Mouse (Mus musculus) mouse embryonic stem cell (cell line): ENCODE data around the gene B3galnt1.

ENCODE experiments used
- in situ Hi-C, 2 experiments: fragments of 300-500 bp; cut with MboI; formaldehyde crosslinking; loops; 1 replicate in 1 of 2; 3 replicates in 1 of 2; pipeline ENCODE4 v1.14.3; 2019 to 2020; ENCODE audit warnings: low sequenced_read_pairs in 2 of 2, low pct_unique_long_range_greater_than_20kb in 1 of 2, mixed read lengths in 1 of 2; ENCODE audit not compliant: unreplicated experiment in 1 of 2

Gene B3galnt1

DNA sequence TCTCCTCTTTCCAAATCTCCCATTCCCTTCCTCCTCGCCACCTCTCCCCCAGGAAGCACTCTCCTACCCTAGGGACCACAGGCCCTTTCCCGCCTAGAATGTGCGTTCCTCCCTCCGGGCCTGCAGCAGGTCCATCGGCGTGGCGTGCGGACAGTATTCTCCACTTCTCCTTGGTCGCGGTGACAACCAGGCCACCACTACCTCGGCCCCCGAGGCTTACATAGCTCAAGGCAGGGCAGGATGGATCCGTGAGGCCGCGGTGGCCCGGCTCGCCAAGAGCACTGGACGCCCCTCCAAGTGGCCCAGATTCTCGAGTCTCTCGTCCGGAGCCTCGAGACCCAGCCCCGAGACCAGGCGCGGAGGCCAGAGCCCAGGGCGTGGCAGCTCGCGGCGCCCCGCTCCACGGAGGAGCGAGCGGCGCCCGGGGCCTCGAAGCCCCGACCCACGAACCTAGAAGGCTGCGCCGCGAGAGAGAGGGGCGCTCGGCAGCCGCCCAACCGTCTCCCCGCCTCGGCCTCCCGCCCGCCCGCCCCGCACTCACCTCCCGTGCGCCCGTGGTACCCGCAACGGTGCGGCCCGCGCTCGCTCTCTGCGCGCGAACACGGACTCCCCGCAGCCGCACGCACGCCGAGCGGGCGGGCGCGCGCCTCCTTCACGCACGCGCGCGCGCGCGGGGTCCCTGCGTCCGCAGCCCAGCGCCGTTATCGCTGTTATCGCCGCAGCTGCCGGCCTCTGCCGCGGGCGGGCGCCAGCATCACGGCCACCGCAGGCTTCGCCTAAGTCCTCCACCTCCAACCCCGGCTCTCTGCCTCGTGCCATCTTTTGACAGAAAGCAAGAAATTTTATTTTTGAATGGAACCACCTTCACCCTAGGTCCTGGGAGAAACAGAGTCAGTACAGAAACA is at the start of gene B3galnt1:
B3galnt1 (minus strand) TSS at position 700 of the 905 bp plus-strand sequence.
- in situ Hi-C loops: no loop called here

DNA sequence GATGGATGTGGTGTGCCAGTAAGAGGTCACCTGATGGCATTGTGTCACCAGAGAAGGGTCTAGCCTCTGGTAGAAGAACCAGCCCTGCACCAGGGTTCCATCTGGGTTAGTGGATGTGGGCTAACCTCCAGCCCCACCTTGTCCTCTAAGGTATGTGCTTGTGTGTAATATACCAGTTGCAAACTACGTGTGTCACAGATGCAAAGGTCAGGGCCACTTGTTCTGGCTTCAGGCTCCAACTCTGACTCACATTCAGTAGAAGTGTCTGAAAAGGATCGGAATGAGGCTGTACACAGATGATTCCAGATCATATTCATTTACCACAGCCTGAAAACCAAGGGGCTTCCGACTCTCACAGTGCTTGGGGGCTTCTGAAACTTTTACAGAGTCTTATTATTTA is 35.8 kb upstream of the B3galnt1 start:
- in situ Hi-C loops: no loop called here

DNA sequence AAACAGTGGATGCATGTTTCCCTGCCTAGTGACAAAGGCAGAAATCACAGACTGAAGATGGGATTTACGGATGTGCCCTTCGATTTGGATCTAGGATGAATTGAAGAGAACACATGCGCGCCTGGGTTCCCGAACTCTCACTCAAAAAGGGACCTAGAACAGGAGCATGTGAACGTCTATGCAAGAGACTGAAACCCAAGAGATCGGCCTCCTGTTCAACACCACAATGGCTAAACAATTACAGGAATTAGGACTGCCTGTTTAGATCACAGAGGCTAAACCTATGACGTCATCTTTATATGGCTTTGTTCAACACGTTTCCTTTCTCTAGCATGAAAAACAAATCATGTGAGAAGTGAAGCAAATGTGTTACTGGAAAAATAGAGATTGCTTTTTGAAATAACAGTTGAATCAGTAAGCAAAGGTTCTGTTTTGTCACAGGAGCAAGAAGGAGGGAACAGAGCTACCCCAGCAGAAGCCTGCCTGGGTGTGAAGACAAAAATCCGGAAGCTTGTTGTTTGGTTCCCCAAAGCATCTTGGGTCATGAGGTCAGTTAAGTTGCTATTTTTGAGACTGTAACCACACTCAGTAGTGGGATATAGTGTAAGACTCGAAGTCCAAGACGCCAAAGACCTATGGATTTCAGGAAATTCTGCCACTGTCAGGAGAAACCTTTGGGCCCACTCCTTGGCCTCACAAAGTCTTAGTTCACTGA is 35.1 kb upstream of the B3galnt1 start:
- in situ Hi-C loops: no loop called here

DNA sequence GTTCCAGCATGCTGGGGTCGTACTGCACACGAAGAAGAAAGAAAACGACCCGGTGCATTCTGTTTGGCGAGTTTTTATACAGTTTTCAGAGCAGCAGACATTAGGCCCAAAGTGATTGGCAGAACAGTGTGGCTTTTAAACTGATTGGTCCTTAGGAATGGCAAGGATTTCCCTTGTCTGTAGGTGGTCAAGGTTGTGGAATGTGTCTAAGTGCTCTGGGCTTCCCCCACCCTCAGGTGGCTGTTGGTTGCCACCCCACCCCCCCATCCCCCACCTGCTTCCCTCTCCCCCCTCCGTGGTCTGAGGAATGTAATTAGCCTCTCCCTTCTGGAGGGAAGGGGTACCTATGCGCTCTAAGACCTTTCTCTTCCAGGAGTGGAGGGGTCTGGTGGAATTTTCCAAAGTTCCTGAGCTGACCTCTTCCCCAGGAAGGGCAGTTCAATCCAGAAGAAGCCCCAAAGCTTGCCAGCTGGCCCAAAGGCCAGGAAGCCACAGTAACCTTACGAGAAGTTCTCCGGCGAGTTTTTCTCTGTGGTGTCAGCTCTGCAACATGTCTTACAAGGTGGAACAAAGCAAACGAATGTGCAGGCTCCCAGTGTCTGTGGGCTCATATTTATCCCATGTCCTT is 28.3 kb upstream of the B3galnt1 start:
- in situ Hi-C loops: no loop called here

DNA sequence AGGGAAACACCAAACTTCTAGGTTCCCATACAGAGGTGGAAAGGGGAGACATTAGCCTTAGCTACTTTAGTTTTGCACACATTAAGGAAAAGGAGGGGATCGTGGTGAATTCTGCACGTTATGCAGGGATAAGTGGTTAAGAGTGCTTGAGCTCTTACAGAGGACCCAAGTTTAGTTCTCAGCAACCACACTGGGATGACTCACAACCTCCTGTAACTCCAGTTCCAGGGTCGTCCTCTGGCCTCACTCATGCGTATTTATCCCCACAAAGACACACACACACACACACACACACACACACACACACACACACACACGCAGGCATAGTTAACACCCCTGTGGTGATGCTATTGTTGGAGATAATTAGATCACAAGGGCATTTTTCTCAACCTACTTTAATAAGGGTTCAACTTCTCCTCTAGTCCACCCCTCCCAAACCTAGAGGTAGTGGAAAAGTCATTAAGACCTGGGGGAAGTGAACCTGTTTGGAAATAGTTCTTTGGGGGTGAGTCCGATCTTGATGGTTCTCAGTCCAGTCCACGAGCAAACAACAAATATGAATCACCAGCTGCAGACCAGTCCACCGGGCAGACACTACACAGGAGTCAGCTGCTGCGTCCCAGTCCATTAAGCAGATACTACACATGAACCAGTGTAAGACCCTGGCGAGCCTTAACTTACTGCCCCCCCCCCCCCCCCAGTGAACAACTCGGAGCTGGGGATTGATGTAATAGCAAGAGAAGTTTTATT is 27.6 kb upstream of the B3galnt1 start:
- in situ Hi-C loops: no loop called here

DNA sequence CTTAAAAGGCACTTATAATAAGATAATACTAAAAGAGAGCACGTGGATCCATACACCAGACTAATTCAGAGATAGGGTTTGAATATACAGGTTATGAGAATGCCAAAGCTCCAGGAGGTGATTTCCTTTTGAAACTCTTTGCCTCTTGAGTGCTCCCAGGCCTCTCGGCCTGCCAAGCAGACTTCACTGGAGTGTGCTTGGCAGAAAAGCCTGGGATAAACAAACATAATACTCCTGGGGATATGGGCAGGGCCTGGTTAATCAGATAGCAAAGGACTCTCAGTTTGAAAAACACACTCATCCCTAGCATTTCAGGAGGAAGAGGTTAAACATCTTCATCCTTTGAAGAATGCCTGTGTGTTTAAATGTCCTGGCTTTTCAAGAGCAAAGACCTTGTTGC is 25.4 kb upstream of the B3galnt1 start:
- in situ Hi-C loops: no loop called here

DNA sequence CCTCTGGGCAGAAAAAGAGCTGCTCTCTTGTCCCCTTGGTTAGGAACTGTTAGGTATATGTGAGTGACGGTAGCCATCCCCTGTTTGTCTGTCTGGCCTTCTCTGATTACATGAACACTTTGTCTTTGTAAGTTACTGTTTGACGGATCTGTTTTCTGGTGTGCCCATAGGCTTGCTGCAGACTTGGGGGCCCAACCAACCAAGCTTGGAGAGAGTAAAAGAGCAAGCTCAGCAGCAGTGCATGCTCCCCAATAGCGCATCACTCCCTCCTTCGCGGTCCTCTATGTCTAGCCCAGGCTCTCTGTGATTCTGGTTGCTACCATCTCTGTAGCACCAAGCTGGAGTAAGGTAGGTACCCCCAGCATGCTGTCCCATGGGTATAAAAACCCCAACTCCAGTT is 9.1 kb upstream of the B3galnt1 start:
- in situ Hi-C loops: no loop called here

DNA sequence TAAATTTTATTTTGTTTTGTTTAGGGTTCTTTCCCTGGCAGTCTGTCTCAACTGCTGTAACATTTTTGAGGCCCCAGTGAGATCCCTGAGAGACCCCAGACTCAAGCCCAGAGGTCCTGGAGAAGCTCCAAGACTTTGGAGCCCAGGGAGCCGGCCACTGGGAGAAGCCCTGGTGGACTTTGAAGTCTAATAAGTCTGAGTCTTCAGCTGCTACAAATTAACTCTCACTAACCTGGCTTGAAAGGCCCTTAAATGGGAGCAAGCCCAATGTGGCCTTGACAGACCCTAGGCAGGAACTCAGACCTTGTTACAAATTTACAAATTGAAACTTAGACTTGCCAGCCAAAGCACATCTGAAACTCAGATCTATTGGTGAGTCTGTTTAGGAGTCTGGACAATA is 8.7 kb upstream of the B3galnt1 start:
- in situ Hi-C loops: no loop called here

DNA sequence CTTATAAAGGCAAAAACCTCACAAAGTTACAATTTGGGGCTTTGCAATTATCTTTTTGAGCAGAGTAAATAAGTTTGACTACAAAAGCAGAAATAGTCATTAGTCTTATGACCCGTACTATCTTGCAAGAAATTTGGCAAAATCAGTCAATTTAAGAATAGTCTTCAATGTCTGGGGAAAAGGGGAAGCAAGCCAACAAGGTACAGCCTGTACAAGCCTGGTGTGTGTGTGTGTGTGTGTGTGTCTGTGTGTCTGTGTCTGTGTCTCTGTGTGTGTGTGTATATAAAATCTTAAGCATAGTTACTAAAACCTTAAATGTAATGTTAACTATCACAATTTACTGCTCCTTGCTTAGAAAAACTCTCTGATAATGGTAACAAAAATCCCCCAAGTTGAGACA is 8.2 kb upstream of the B3galnt1 start:
- in situ Hi-C loops: no loop called here

DNA sequence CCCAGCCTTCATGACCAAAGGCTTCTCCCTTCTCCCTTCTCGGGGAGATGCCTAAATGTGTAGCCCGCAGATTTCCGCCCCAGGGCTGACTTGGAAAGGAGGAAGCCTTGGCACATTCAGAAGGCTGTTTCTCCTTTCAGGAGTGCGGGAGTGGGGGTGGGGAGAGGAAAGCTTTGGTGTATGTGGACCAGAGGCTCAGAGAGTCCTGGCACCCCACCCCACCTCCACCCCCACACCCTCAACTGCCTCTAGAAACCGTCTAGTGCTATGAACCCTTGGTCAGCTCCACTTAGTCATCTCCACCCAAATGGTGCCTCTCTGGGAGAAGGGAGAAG is 373 bp upstream of the B3galnt1 start:
- in situ Hi-C loops: no loop called here

DNA sequence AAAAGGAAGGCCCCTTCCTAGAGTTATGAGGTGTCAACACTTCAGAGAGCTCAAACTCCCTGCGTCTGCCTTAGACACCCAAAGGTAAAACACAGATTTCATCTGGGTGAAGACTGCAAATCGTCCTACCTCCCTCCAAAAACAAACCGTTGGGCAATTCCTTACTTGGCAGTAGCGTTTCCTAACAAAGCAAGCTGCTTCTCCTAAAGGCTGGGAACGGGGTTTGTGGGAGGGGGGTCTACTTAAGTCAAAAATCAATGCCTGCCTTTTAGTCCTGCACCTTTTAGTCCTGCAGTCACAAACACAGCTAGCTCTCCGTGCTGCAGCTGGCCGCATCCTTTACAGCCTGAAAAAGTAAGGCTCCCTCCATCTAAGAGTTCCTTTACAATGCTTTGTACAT is 944 bp downstream of the B3galnt1 start:
- in situ Hi-C loops: no loop called here

DNA sequence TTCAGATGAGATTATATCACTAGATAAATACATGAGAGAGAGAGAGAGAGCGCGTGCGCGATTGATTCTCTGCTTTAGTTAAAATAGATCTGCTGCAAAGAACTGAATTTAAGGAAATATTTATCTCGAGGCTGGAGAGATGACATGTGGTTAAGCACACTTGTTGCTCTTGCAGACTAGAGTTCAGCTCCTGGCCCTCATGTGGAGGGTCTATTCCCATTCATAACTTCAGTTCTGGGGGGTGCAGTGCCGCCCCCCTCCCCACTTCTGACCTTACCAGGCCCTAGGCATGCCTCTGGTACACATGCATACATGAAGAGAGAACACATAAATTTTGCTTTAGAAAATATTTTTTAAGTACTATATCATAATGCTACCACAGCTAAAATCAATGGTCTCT is 1.5 kb downstream of the B3galnt1 start:
- in situ Hi-C loops: no loop called here

DNA sequence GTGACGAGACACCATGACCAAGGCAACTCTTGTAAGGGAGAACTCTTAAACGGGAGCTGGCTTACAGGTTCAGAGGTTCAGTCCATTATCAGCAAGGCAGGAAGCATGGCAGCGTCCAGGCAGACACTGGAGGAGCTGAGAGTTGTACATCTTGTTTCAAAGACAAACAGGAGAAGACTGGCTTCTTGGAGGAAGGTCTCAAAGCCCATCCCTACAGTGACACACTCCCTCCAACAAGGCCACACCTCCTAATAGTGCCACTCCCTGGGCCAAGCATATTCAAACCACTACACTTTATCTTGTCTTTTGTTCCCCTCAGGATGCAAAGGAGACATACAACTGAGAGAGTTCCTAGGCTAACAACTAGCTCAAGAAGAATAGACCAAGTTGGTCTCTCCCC is 2.6 kb downstream of the B3galnt1 start:
- in situ Hi-C loops: no loop called here

DNA sequence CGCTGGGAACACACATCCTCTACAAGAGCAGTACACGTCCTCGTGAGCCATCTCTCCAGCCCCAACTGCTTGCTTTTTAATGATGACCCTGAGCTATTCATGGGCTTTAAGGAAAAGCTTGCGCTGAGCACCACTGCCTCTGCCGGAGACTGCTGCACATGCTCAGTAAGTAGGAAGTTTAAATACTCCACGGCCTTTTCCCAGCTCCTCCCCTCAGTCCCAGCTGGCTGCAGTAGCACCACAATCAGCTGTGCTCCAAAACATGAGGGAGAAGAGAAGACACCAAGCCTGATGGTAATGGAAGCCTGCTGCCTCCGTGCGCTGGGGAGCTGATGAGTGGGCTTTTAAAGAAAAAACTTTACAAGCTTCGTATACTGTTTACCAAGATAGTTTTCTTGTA is 4.7 kb downstream of the B3galnt1 start:
- in situ Hi-C loops: no loop called here

DNA sequence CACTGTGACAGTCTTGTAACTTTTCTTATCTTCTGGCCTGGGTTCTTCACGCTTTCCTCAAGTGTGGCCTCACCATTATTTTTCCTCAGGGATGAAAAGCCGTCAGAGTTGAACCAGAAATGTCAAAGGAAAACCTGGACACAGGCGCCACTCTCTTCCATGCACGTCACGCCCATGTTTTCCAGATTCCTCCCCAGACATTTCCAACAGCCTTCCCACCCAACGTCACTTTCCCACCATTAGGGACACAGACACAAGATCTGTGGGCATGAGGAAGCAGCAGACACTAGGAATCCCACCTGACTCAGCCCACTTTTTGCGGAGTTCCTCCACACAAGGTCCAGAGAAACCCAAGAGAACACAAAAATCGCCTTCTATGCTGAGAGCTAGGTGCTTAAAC is 5.3 kb downstream of the B3galnt1 start:
- in situ Hi-C loops: no loop called here

DNA sequence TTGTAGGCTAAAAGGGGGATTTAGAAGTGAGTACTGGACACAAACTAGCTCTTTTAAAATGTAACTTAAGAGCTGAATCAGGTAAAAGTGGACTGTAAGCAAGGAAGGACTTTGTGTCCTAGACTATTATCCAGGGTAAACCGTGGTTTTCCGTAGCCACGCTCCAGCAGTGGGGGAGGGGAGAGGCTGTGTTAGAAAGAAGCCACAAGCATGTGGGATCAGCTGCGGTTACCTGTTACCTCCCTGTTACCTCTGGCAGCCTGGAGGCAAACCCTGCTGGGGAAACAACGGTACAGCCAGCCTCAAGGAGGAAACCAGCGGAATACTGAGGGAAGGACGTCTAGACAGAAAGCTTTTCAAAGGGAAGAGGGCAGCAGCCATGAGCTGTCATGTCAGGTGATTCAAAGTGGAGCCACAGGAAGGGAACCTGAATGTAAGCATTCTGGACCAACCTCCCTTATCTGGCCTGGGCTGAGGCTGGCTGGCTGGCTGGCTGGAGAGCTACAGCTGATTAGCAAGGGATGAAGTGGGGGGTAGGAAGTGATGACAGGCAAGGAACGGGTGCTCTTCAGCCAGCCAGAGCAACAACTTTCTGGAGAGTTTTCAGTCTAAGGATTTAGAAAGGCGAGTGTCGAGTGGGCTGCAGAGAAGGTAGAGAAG is 10.5 kb downstream of the B3galnt1 start:
- in situ Hi-C loops: no loop called here

DNA sequence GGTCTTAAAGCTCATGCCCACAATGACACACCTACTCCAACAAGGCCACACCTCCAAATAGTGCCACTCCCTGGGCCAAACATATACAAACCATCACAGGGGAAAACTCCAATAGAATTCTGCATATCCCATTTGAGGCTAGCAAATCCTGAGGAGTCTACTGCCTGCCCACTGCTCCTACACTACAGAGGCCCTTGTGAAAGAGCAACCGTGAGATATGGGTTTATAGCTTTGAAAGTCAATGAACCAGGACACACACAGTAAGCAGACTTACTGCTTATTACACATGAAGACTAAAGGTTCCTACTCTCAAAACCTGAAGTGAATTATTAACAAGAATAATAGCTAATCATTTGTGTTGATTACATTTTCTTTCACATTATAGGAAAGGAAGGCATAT is 15.0 kb downstream of the B3galnt1 start:
- in situ Hi-C loops: no loop called here

DNA sequence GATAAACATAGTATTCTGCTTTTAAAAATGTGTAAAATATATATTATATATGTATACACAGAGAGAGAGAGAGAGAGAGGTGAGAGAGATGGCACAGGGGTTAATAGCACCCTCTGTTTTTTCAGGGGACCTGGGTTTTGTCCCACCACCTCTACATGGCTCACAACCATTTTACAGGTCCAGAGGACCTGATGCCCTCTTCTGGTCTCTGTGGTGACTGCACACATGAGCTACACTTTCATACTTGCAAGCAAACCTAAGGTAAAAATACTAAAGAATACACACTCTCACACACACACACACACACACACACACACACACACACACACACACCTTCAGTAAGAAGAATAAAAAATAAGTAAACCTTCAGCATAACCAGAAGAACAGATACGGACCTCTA is 20.0 kb downstream of the B3galnt1 start:
- in situ Hi-C loops: no loop called here
